Mouse (Mus musculus) MEL (cell line): Measurements from ENCODE around the gene Atf7ip.

Source experiments
- BHLHE40 ChIP-seq: IDR thresholded peaks from 2 replicates; pipeline ENCODE4 v1.6.1; 2012; ENCODE audit warnings: low read depth, mild to moderate bottlenecking, inconsistent platforms, low read length, improper control_type of control experiment, borderline replicate concordance
- CTCF ChIP-seq, 3 experiments: IDR thresholded peaks in 2 of 3; conservative IDR thresholded peaks in 1 of 3; 2 replicates each; pipeline ENCODE4 v1.5.1; 2011 to 2012; ENCODE audit warnings: low read length in 3 of 3, low read depth in 2 of 3, mild to moderate bottlenecking in 2 of 3, improper control_type of control experiment in 1 of 3, inconsistent platforms in 1 of 3, mixed read lengths in 1 of 3, moderate library complexity in 1 of 3; ENCODE audit not compliant: control insufficient read depth in 1 of 3, insufficient read depth in 1 of 3, poor library complexity in 1 of 3, severe bottlenecking in 1 of 3
- E2F4 ChIP-seq: IDR thresholded peaks from 2 replicates; pipeline ENCODE4 v1.6.1; 2011; ENCODE audit warnings: low read depth, low read length, improper control_type of control experiment, borderline replicate concordance
- ELF1 ChIP-seq: IDR thresholded peaks from 2 replicates; pipeline ENCODE4 v1.6.1; 2014; ENCODE audit warnings: low read depth, mild to moderate bottlenecking, inconsistent platforms, low read length, improper control_type of control experiment, moderate library complexity
- EP300 ChIP-seq, 2 experiments: IDR thresholded peaks; 2 replicates each; pipeline ENCODE4 v1.6.1; 2011; ENCODE audit warnings: improper control_type of control experiment in 2 of 2, low read length in 2 of 2, low read depth in 1 of 2, mild to moderate bottlenecking in 1 of 2
- GATA1 ChIP-seq: IDR thresholded peaks from 2 replicates; pipeline ENCODE4 v1.6.1; 2011; ENCODE audit warnings: low read depth, low read length, improper control_type of control experiment
- MXI1 ChIP-seq: IDR thresholded peaks from 2 replicates; pipeline ENCODE4 v1.6.1; 2011; ENCODE audit warnings: mild to moderate bottlenecking, low read depth, low read length, improper control_type of control experiment
- POLR2A ChIP-seq, 2 experiments: IDR thresholded peaks; 2 replicates each; pipeline ENCODE4 v1.6.1; 2011 to 2012; ENCODE audit warnings: low read length in 2 of 2, mild to moderate bottlenecking in 2 of 2, control low read depth in 1 of 2, improper control_type of control experiment in 1 of 2, low read depth in 1 of 2, moderate library complexity in 1 of 2; ENCODE audit not compliant: control insufficient read depth in 1 of 2, insufficient read depth in 1 of 2, poor library complexity in 1 of 2
- ZC3H11A ChIP-seq: IDR thresholded peaks from 2 replicates; pipeline ENCODE4 v1.6.1; 2012; ENCODE audit warnings: low read depth, mild to moderate bottlenecking, inconsistent platforms, low read length, improper control_type of control experiment
- ZNF384 ChIP-seq: IDR thresholded peaks from 2 replicates; pipeline ENCODE4 v1.6.1; 2012; ENCODE audit warnings: low read depth, mild to moderate bottlenecking, inconsistent platforms, low read length, improper control_type of control experiment

DNA sequence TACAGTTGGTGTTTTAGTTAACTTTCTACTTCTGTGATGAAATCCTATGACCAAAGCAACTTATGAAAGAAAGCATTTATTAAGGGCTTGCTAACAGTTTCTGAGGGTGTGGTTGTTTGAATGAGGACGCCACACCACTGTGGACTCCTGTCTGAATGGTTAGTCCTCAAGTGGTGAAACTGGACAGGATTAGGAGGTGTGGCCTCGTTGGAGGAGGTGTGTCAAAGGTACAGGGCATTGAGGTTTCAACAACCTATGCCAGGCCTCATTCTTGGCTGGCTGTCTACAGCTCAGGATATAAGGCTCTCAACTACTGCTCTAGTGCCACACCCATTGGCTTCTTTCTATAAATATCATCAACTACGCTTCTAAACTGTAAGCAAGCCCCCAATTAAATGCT is 6.4 kb downstream of the Atf7ip start:
- TF ChIP-seq CTCF (IDR thresholded peaks at IDR 0.05 in 2 of 3, conservative IDR thresholded peaks at IDR 0.05 in 1 of 3; ENCODE audit: control insufficient read depth in 1 of 3, insufficient read depth in 1 of 3, low read depth in 2 of 3, low read length in 3 of 3, poor library complexity in 1 of 3, severe bottlenecking in 1 of 3) (no peak), POLR2A (IDR thresholded peaks at IDR 0.05; ENCODE audit: control insufficient read depth in 1 of 2, insufficient read depth in 1 of 2, low read depth in 1 of 2, low read length in 2 of 2, poor library complexity in 1 of 2) (no peak), EP300 (IDR thresholded peaks at IDR 0.05; ENCODE audit: low read depth in 1 of 2, low read length in 2 of 2) (no peak), MXI1 (no peak), E2F4 (no peak), BHLHE40 (no peak), ELF1 (no peak), GATA1 (no peak), ZNF384 (no peak), ZC3H11A (no peak)
